Mouse (Mus musculus) kidney, embryonic 14.5 days (tissue): ENCODE measurements around the gene Klf14. TPM values are rescaled to one million over a fixed set of nuclear protein-coding genes. Genes with fewer than 3 reads are reported as not detected.

Experiments
- ATAC-seq: fragments of 200-750 bp; cut with Nextera tagmentation; 2 replicates; pipeline ENCODE4 v1.8.0; 2017; ENCODE audit warnings: moderate number of reproducible peaks, mild to moderate bottlenecking, moderate TSS enrichment, moderate library complexity; ENCODE audit not compliant: low FRiP score, low TSS enrichment
- H3K27ac ChIP-seq: fragments of 300-500 bp; sonication (generic); 2 replicates; pipeline ENCODE4 v1.5.1; 2014; ENCODE audit warnings: low read depth, mild to moderate bottlenecking, low read length, moderate library complexity, mixed read lengths
- H3K27me3 ChIP-seq: fragments of 300-500 bp; sonication (generic); 2 replicates; pipeline ENCODE4 v1.6.1; 2014; ENCODE audit warnings: mild to moderate bottlenecking, low read length; ENCODE audit not compliant: control insufficient read depth, insufficient read depth
- H3K36me3 ChIP-seq: fragments of 300-500 bp; sonication (generic); 2 replicates; pipeline ENCODE4 v1.6.1; 2014; ENCODE audit warnings: low read length, mixed read lengths; ENCODE audit not compliant: control insufficient read depth, insufficient read depth
- H3K4me1 ChIP-seq: fragments of 300-500 bp; sonication (generic); 2 replicates; pipeline ENCODE4 v1.6.1; 2014; ENCODE audit warnings: low read length, mixed read lengths; ENCODE audit not compliant: control insufficient read depth, insufficient read depth
- H3K4me2 ChIP-seq: fragments of 300-500 bp; sonication (generic); replicated peaks from 2 replicates; pipeline ENCODE4 v1.6.1; 2014; ENCODE audit warnings: low read depth, mild to moderate bottlenecking, low read length
- H3K4me3 ChIP-seq: fragments of 300-500 bp; sonication (generic); 2 replicates; pipeline ENCODE4 v1.5.1; 2014; ENCODE audit warnings: mild to moderate bottlenecking, low read length
- H3K9ac ChIP-seq: fragments of 300-500 bp; sonication (generic); 2 replicates; pipeline ENCODE4 v1.6.1; 2014; ENCODE audit warnings: low read depth, mild to moderate bottlenecking, low read length, moderate library complexity
- H3K9me3 ChIP-seq: fragments of 300-500 bp; sonication (generic); 2 replicates; pipeline ENCODE4 v1.6.1; 2016; ENCODE audit warnings: low read length; ENCODE audit not compliant: control insufficient read depth
- WGBS: fragments of 180-500 bp; shearing (Covaris S2); extraction: QIAGEN DNeasy Blood & Tissue Kit; methylation state at CpG from one replicate; pipeline ENCODE4 v1.1.7; 2014; 5-methylcytosine and 5-hydroxymethylcytosine counted together
- polyA plus RNA-seq: library from polyadenylated mRNA; unstranded; fragments of >200 nt; fragmentation: Nextera tagmentation; extraction: Ambion mirVana; gene quantifications from 2 replicates; pipeline ENCODE4 v1.2.1, GENCODE M21; 2014

Gene Klf14
- polyA plus RNA-seq, result 4.3 and 5.0 TPM in 2 replicates

GRCm38 (mm10) chr6:30958736-30959540 is at the start of gene Klf14:
Gene Klf14, minus strand, starts transcription at chr6:30959078.
- Histone ChIP-seq H3K27ac (no peak within 1 kb of the TSS), H3K27me3 (peaks cover 36% of the 10 kb centered on the region), H3K9me3 (peaks cover 30% of the 10 kb centered on the region), H3K9ac (peak within 1 kb of the TSS; percentile 25; the same call in 1 of the 2 replicates), H3K36me3 (no peaks in the 10 kb centered on the region), H3K4me1 (no peaks in the 10 kb centered on the region), H3K4me2 (peak within 1 kb of the TSS; percentile 62), H3K4me3 (peak within 1 kb of the TSS; percentile 54)
- 1% methylated on average over 66 of the region's 75 CpGs for WGBS
- 0 out of 2 replicates have a peak, but pooled peaks have one; percentile 69 for ATAC-seq

DNA sequence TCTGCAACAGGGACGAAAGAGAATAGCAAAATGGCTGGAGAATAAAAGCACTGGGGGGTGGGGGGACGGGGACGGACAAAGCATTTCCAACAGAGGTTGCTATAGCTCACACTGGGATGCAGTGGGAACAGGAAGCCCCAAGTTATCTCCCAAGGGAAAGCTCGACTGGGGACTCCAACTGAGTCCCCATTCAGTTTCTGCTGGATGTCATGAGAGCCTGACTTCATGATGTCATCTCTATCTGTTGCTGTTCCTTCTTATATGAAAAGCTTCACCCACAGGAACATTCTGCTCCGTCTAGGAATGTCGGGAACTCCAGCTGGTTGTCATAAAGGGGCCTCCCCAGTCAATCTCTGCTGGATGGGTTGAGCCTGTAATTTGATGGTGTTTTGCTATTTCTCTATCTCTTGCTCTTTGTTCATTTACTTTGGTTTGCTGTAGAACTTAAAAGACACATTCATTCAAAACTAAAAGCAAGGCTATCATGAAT is 47.3 kb upstream of the Klf14 start:
- 74% methylated on average over 6 of the region's 6 CpGs for WGBS
- Histone ChIP-seq H3K9me3 (no peaks in the 10 kb centered on the region), H3K36me3 (no peaks in the 10 kb centered on the region), H3K4me2 (no peak overlapping the region), H3K4me3 (no peak overlapping the region), H3K27me3 (no peaks in the 10 kb centered on the region), H3K27ac (no peak overlapping the region), H3K4me1 (0 out of 2 replicates have a peak, but pooled peaks cover 3% of the 10 kb centered on the region), H3K9ac (no peak overlapping the region)
- ATAC-seq, result no peak

- no peaks in the 10 kb centered on the region for H3K27me3 ChIP-seq
- no peak for ATAC-seq
- no peaks in the 10 kb centered on the region for H3K4me1 ChIP-seq
- H3K4me3 ChIP-seq, result no peak overlapping the region
- no peaks in the 10 kb centered on the region for H3K9me3 ChIP-seq
- no peak overlapping the region for H3K4me2 ChIP-seq
- WGBS, result 85% methylated on average over 5 of the region's 5 CpGs
- H3K9ac ChIP-seq, result no peak overlapping the region
- H3K36me3 ChIP-seq, result no peaks in the 10 kb centered on the region
- H3K27ac ChIP-seq, result no peak overlapping the region
Measured at GRCm38 (mm10) chr6:30986393-30986792, 27.5 kb upstream of the Klf14 start.

GRCm38 (mm10) chr6:30983021-30983420 is 24.1 kb upstream of the Klf14 start:
- no peak for ATAC-seq
- H3K4me2 ChIP-seq, result no peak overlapping the region
- no peaks in the 10 kb centered on the region for H3K9me3 ChIP-seq
- H3K4me1 ChIP-seq, result no peaks in the 10 kb centered on the region
- H3K36me3 ChIP-seq, result no peaks in the 10 kb centered on the region
- no peaks in the 10 kb centered on the region for H3K27me3 ChIP-seq
- H3K27ac ChIP-seq, result no peak overlapping the region
- H3K4me3 ChIP-seq, result no peak overlapping the region
- whole genome bisulfite sequencing, result 56% methylated on average over 4 of the region's 4 CpGs
- H3K9ac ChIP-seq, result no peak overlapping the region

DNA sequence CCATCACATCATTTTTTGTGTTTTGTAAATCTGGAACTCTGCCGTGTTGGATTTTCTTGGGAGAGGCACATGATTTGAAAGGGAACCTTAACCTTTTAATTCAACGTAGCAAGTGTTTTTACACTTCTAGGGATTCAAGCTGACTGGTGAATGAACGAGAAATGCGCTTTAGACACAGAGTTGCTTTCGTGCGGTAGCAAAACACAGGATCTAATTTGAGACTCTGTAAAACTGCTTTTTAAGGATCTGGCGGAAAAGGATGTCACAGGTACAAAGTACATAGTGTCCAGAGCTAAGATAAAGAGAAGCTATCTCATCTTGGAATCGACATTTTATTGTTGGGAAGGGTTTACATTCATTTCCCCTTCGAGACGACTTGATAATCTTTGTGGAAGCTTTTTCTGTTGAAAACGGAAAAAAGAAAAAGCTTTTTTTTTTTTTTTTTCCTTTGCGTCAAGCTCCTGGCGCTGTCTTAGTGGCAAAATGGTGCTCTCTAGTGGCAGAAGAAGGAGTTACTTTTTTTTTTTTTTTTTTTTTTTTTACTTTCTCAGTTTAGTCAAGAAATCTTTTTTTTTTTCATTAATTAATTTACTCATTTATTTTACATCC is 23.6 kb upstream of the Klf14 start:
- no peak overlapping the region for H3K27ac ChIP-seq
- no peaks in the 10 kb centered on the region for H3K36me3 ChIP-seq
- no peak for ATAC-seq
- H3K4me1 ChIP-seq, result no peaks in the 10 kb centered on the region
- H3K4me2 ChIP-seq, result peak overlapping the region; percentile 40
- 16% methylated on average over 13 of the region's 13 CpGs for WGBS
- H3K27me3 ChIP-seq, result no peaks in the 10 kb centered on the region
- peak overlapping the region; percentile 26; the same call in 1 of the 2 replicates for H3K4me3 ChIP-seq
- peak overlapping the region; percentile 44; the same call in 1 of the 2 replicates for H3K9ac ChIP-seq
- no peaks in the 10 kb centered on the region for H3K9me3 ChIP-seq

- Histone ChIP-seq H3K27me3 (no peaks in the 10 kb centered on the region), H3K4me1 (no peaks in the 10 kb centered on the region), H3K27ac (no peak overlapping the region), H3K9me3 (no peaks in the 10 kb centered on the region), H3K36me3 (no peaks in the 10 kb centered on the region), H3K4me2 (no peak overlapping the region), H3K9ac (no peak overlapping the region), H3K4me3 (no peak overlapping the region)
- ATAC-seq, result no peak
- WGBS, result 88% methylated on average over 5 of the region's 5 CpGs
Measured at GRCm38 (mm10) chr6:30981351-30981750, 22.5 kb upstream of the Klf14 start.

DNA sequence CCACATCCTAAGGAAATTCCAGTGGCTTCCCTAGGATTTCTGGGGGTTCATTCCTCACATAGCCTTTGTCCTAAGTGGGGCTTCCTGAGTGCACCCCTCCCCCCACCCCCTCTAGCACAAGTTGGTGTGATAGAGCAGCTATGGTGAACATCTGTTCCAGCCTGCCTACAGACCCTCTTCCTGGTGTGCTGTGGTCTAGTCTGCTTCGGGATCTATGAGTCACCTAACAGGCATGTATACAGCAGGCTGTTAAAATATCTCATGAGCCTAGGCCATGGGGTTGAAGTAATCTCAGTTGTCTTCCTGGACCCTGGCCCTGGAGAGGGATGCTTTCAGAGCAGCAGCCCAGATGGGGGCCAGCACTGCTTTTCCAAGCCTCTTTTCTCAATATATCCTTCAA is 19.7 kb upstream of the Klf14 start:
- no peaks in the 10 kb centered on the region for H3K27me3 ChIP-seq
- no peak overlapping the region for H3K4me2 ChIP-seq
- ATAC-seq, result no peak; the same call in 1 of the 2 replicates
- 60% methylated on average over 1 of the region's 1 CpGs for WGBS
- no peak overlapping the region for H3K27ac ChIP-seq
- H3K9me3 ChIP-seq, result no peaks in the 10 kb centered on the region
- no peaks in the 10 kb centered on the region for H3K4me1 ChIP-seq
- H3K9ac ChIP-seq, result no peak overlapping the region
- no peak overlapping the region for H3K4me3 ChIP-seq
- no peaks in the 10 kb centered on the region for H3K36me3 ChIP-seq

GRCm38 (mm10) chr6:30972121-30972520 is 13.2 kb upstream of the Klf14 start:
- ATAC-seq, result no peak
- WGBS, result 73% methylated on average over 1 of the region's 1 CpGs

More at GRCm38 (mm10) chr6:30972121-30972520, 13.2 kb upstream of the Klf14 start:
- no peaks in the 10 kb centered on the region for H3K4me1 ChIP-seq
- no peak overlapping the region for H3K9ac ChIP-seq
- H3K27me3 ChIP-seq, result no peaks in the 10 kb centered on the region
- no peaks in the 10 kb centered on the region for H3K9me3 ChIP-seq
- no peak overlapping the region for H3K4me2 ChIP-seq
- no peak overlapping the region for H3K4me3 ChIP-seq
- H3K27ac ChIP-seq, result no peak overlapping the region
- no peaks in the 10 kb centered on the region for H3K36me3 ChIP-seq
